Mouse (Mus musculus) lung, postnatal 4 days (tissue): ENCODE results near the gene Grin1.

Experiments
- DNase-seq, 2 experiments: peaks; one replicate each; pipeline ENCODE4 v3.0.0; 2021

The Grin1 gene

DNA sequence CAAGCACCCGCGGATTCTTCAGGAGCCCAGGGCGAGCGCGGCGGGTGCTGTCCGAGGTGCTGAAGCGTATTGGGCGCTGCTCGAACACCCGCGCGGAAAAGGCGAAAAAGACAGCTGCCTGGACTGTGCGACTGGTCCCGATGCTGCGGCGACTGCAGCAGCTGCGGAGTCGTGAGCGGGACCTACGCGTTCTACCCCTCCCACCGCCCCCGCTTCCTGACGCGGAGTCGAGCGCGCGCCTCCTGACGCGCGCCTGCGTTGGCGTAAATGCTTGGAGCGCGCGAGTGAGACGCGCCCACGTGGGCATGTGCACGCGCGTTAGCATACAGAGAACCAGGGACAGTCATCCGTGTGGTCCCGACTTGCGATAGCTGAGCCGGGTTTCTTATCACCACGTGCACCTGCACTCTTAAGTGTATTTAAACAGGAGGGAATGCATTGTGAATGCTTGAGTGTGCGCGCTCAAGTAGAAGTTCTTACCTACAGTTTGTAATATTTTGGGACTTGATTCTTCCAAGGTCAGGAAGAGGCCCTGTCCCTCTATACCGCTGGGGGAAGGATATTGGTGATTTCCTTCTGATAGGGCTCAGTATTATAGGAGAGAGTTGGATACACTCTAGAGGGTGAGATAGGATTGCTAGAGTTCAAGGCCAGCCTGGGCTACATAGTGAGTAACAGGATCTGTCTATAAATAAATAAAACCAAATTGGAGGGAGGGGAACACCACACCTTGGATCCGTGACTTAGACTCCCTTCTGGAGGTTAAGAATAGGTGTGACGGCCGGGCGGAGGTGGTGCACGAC is at the start of gene Grin1:
Gene Grin1 (minus strand): TSS at position 217 of the 803 bp plus-strand sequence.
- peak; percentile 66 to 68 for DNase-seq

DNA sequence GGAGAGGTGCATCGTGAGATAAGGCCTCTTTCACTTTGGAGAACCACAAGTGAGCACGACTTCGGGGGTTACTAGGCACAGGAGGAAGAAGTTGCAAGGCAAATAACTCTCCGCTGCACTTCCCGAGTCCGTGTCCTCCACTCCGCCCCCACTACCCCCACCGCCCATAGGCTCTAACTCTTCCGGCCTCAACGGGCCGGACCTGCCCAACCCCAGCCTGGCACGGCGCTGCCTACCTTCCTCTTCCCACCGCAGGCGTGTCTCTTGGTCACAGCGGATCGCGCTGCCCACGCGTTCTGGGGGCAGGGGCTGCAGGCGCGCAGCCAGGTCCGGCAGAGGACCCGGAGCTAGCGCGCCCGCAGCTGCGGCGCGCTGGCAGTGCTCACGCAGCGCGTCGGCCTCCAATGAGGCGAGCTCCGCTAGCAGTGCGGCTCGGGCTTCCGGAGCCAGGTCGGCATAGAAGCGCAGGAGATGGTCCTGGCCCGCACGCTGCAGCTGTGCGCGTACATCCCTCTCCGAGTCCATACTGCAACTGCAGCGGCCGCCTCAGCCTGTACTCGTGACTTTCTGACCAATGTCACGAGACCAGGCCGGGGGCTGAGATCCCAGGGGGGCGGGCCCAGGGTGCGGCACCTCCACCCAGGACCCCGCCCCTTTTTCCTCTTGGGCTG is 46.2 kb upstream of the Grin1 start, which contains the start of gene Uap1l1:
Gene Uap1l1 (minus strand): TSS at position 592 of the 671 bp plus-strand sequence.
- DNase-seq: peak; percentile 85 to 91

DNA sequence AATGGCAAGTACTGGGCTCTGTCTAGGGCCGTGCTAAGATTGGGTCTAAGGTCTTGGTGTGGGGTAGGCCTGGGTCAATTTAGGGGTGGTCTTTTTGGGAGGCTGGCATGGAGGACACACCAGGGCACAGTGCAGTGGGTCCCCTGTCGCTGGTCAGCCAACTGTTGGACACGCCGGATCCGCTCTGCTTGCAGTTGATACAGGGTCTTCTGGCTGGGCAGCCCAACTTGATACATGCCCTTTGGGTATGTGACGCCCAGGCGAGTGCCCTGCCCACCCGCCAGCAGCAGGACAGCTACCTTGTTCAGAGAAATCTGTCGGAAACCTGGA is 45.7 kb upstream of the Grin1 start:
- DNase-seq: no peak

DNA sequence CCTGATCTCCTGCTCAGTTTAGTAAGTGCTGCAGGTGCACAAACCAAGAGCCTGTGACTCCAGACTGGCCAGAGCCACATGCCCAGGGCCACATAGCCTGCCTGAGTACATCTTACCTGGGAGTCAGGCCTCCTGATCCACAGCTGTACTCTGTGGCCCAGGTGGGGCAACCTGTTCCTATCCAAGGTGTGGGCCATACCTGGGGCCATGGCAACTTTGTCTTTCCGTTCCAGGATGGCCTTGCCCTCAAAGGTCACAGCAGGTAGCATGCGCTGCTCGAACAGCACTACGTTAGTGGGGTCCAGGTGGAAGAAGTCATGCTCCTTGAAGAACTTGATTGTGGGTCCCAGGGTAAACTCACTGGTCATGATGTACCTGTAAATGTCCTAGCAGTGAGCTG is 45.3 kb upstream of the Grin1 start:
- no peak for DNase-seq

DNA sequence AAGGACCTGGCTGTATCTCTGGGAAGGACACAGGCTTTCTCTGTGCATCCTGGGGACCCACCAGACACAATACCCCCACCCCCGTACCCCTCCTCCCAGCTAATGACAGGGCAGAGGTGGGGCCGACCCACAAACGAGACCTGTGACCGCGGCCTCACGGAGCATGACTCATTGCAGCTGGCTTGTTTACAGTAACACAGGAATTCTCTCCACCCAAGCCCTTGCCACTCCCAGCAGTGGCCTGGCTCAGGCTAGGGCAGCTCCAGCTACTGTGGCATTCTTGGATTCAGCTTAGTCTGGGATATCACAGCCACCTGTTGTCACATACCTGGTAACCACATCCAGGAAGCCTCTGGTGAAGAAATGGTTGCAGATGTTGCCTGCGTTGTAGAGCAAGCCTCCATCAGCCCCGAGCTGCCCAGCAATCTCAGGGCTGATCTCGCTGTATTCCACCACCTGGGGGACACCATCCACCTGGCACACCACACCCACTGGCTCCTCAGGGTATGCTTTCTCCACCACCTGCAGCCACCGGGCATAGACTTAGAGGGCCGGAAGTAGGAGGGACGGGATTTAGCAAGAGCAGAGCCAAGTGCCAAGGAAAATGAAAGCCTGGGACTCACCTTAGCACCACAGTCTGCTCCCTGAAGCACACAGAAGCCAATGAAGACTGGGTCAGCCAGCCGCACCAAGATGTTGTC is 44.6 kb upstream of the Grin1 start:
- DNase-seq: peak; percentile 41 to 66

DNA sequence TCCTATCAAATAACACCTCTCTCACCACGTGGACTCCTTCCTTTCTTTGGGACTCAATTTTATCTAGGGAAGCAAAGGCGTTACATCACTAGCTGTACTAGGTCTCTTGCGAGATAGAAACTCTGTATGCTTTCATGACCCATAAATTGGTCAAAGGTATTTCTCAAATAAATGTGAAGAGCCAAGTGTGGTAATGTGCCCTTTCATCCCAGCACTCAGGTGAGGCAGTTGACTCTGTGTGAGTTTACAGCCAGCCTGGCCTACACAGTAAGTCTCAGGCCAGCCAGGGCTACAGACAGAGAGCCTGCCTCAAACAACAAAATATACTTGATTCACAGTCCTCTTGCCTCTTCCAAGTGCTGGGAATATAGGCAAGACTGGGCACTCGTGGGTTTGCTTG is 40.9 kb upstream of the Grin1 start:
- DNase-seq: no peak

DNA sequence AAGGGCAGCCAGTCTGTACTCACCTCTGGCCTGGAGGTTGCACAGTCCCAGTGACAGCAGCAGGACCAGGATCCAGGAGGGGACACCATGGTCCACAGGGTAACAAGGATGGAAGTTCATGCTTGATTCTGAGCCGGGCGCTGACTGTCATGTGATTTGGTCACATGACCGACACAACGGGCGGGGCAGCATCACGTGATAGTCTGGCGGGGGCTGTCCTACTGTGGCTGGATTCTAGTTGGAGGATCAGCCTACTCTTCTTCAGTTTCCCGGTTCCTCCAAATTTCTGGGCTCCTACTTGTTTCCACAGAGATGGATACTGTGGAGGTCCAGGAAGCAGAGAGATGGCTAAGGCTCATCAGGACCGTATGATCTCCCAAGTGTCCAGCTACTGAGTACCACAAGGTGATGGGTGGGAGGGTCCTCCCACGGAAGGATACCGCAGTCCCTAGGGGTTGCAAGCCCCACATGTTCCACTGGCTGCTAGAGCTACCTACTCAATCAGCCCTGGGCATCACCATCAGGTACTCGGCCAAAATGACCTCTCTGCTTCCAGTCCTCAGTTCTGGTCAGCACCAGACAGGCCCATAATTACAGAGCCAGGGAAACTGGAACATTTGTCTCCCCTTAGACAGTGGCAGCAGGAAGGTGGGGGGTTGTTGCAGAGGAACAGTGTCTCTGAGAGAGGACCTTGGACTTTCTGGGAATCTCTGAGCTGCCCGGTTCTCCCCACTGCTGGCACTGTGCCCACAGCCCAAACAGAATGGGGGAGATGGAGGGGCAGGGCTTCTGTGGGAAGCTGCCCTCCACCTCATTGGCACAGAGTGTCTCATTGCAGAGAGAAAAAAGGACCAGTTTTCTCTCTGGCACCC is 37.5 kb upstream of the Grin1 start, which contains the start of gene Dpp7:
Gene Dpp7 (minus strand): TSS at position 152 of the 872 bp plus-strand sequence.
- DNase-seq: peak; percentile 84

DNA sequence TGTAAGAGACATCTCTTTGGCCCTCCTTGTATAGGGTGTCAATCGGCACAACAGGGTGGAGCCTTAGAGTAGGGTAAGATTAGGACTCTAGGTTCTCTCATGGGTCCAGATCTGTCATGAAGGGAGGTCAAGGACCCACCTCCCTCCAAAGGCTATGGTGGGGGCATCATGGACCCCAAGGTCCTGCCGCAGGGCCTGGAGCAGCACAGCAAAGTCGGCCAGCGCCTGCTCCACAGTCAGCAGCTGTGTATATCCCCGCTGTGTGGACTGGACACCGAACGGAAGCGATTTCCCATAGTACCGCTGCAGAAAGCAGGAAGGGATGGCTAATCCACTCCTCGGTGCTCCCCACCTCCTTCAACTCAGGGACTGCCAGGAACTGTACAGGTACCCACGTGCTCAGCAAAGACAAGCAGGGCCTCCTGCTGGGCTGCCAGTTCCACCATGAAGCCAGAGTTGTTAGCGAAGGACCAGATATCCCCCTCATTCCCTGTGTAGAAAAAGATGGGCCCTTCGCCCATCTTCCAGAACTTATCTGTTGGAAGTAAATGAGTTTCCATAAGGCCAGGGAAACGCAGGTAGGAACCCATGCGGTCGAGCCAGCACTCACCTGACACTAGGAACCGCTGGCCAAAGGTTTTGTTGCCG is 36.6 kb upstream of the Grin1 start:
- DNase-seq: no peak

DNA sequence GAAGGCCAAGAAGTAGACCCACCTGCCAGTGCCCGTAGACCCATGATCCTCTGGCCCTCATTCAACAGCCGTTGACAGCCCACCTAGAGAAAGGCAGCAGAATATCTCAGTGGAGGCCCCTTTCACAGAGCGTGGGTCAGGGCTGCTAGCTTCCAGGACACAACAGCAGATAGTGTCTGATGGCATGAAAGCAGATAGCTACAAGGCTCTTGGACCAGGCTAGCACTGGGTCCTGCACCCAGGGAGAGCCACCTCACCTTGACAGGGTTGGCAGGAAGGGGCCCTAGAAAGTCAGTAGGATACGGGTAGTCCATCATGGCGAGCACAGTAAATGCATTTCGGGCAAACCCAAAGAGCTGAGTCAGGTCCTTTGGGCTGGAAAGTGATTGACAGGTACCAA is 35.2 kb upstream of the Grin1 start:
- no peak for DNase-seq

DNA sequence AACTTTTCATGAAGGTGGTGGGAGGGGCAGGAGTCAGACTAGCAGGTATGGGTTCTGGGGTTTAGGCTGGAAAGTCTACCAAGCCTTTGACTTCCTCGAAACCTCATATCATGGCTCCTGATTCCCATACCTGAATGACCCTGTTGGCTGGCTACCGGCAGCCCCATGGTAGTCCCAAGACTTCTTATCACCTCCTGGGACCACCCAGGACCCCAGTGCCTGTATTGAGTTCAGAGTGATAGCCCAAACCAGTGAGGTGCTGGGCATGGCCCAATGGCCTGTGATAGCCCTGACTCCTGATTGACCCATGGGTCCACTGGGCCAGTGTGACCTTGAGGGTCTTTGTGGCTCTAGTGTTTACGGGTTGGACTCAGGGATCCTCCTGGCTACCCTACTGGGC is 31.7 kb upstream of the Grin1 start:
- no peak for DNase-seq

DNA sequence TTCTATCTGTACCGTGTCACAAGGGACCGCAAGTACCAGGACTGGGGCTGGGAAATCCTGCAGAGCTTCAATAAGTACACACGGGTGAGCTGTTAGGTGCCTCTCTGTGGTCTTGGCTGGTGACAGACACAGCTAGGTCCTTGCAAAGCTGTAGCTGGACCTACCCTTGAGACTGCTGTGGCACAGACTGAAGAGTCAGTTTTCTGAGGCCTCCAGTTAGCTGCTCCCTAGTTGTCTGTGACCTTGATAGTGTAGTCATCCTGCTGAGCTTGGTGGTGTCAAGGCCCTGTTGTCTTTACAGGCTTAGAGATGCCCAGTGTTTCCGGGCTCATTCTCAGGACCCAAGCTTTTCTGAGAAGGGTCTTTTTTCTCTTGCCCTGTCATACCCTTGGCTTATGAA is 30.5 kb upstream of the Grin1 start:
- no peak for DNase-seq

DNA sequence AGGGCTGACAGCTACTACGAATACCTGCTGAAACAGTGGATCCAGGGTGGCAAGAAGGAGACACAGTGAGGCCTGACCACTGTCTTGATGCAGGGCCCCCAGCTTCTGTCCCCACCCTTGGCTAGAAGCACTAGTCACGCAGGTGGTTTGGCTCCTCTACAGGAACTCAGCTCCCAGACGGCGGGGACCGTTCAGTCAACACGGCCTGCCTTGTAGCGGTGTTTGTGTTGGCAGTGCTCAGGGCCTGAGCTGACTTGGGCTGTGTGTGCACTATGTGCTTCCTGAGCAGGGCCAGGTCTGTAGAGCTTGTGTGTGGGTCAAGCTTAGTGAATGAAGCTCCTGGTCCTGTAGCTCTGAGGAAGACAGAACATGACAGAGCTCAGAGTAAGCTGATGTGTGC is 29.2 kb upstream of the Grin1 start:
- DNase-seq: no peak

DNA sequence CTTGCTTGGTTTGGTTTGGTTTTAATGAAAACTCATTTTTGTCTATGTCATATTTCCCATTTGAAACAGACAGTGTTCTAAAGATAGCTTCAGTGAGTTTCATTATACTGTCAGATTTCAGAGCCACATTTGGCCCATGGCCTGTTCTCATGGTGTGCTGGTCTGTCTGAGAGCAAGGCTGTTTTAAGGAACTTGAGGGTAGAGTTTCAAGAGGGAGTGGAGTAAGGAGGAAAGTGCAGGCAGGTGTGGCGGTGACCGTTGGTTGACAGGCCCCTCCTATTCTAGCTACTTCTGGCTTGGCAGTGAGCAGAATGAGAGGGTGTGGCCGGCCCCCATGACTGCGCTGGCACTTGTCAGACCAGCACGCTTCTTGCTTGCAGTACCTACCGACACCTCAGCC is 19.3 kb upstream of the Grin1 start:
- no peak for DNase-seq

DNA sequence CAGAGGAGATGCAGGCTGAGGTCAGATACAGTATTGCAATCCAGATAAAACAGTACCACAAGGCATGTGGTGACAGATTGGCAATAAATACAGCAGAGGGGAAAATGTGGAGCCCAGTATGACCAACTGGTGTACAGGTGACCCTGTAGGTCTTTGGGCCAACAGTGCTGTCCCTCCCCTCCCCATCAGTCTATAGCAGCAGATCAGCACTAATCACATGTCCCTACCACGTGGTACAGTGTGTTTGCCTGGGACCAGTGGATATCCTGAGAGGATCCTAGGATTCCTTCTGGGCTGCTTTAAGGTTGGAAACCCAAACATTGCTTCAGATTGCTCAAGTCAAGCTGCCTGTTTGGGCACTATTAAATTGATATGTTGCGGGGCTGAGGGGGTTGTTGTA is 14.6 kb upstream of the Grin1 start:
- no peak for DNase-seq

DNA sequence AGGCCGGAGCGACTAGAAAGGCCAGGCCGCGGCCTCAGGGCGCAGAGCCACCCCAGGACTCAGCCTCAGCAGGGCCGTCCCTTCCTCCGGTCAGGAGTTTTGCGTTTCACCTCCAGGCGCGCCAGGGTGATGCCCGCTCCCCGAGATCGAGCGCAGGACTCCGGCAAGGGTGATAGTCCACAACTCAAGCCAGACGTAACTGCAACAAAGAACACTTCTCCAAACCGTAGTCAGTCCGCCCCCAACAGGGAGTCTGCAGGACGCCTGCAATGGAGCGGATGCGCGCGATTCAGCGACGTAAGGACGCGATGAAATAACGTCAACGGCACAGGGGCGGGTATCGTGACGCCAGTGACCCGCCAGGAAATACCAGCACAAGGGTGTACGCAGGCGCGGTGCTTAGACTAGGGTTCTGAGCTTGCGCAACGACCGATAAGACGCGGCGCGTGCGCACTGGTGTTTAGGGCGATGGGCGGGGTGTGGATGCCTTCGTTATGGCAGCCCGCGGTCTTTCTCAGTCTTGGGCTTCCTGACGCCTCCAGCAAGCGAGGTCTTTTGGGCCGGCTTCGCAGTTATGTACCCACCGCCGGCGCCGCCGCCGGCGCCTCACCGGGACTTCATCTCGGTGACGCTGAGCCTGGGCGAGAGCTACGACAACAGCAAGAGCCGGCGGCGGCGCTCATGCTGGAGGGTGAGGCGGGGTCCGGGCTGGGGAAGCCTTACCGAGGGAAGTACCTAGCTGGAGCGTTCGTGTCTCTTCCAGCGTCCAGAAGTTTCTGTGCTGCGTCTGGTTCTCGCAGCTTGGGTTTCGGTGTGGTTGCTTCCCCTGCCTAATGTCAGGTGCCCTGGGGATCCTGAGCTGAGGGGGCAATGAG is 13.5 kb upstream of the Grin1 start, which contains the start of gene Man1b1:
Gene Man1b1 (plus strand): TSS at position 53 of the 875 bp plus-strand sequence.
- peak; percentile 99 for DNase-seq

DNA sequence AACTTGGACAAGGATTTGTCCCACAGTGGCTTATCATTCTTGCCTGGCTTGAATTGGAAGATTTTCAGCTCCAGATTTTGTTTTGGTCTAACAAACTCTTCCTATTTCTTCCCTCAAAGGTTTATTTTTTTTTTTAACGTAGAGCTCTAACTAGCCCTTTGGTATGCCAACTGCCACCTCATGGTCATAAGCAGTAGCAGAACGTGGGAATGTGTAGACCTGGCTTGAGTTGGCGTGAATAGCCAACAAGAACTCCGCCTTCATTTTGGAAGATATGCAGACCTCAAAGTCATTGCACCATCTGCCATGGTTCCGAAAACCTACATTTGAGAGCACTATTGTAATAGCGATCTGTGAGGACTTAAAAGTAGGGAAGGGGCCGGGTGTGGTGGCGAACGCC is 12.5 kb upstream of the Grin1 start:
- DNase-seq: no peak

DNA sequence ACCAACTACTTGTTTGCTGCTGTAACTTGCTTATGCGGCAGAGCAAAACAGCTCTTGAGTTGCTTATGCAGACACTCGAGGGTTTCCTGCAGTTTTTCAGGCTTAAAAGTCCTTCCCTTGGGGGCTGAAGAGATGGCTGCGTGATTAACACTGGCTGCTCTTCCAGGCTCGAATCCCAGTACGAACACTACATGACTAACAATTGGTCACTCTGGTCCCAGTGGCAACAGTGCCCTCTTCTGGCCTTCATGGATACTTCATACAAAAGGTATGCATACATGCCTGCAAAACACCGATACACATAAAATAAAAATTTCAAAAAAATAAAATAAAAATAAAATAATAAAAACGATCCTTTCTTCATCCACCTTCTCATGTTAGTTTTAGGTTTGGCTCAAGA is 9.5 kb upstream of the Grin1 start:
- DNase-seq: peak in 1 of 2 experiments; percentile 28

DNA sequence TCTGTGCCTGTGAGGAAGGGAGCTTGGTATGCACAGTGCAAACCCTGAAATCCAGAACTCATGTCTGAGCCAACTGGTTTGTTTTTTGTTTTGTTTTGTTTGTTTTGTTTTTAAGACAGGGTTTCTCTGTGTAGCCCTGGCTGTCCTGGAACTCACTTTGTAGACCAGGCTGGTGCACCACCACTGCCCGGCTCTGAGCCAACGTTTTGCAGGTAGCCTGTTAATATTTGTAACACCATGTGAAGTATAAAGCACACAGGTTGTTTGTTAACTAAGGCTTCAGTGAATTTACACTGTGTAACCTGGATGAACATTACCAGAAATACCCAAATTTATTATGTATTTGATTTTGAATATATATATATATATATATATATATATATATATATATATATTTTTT is 7.0 kb upstream of the Grin1 start:
- no peak for DNase-seq

DNA sequence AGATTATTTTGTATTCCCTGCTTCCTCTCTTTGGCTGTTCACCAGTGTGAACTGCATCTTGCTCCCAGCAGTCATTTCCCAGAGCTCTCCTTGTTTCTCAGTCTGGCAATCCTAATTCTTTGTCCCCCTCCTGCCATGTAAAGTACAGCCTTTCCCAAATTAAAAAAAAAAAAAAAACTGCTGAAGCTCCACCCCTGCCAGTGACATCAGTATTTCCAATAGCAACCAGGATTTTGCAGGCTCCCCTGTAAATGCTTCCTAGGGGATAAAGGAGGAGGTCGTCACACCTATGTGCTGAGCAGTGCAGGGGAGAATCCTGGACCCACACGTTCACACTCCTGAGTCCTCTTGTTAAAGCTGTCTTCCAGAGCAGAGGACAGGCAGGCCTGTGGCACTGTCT is 1.1 kb upstream of the Grin1 start:
- DNase-seq: no peak

DNA sequence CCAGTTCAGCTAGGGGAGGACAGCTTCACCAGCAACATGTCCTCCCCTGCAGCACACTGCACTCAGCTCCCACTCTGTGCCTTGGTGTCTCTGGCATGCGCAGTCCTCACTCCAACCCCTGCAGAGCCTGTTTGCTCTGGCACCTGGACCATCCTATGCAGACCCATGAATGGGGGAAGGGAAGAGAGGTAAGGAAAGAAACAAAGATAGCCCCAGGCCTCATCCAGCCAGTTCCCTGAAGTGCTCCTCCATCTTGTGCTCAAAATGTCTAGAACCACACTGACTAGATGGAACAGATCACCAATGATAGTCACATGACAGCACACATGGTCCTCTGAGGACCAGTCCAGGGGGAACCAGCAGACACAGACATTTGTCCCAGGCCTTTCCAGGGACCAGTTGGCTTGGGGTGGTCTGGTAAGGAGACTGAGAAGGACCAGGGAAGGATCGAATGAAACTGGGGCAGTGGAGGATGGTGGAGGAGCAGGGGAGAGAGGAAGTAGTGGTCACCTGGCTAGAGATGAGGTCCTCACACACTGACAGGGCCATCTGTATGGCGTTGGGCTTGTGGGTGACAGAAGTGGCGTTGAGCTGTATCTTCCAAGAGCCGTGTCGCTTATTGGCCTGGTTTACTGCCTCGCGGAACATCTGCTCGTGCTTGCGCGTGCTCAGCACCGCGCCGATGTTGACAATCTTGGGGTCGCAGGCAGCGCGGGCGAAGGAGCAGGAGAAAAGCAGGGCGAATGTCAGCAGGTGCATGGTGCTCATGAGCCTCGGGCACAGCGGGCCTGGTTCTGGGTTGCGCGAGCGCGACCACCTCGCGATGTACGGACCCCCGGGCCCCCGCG is 644 bp downstream of the Grin1 start:
- no peak for DNase-seq
